Mouse (Mus musculus): ENCODE results near the gene Gm10031.

GRCm38 (mm10) chr1:156476016-156476415 lies 47.8 kb upstream of the Gm10031 start:
- TF ChIP-seq CHD2 (IDR thresholded peaks at IDR 0.05; ENCODE audit: low read depth, low read length) (no peak), ZC3H11A (IDR thresholded peaks at IDR 0.05; ENCODE audit: borderline replicate concordance, low read depth, low read length) (no peak), ZNF384 (IDR thresholded peaks at IDR 0.05; ENCODE audit: low read depth, low read length) (no peak), HCFC1 (IDR thresholded peaks at IDR 0.05; ENCODE audit: borderline replicate concordance, insufficient read depth, low read length) (no peak)

All from ES-E14 (cell line).